Mouse (Mus musculus): ENCODE measurements around the gene Polk. TPM values are rescaled to one million over a fixed set of nuclear protein-coding genes. Genes with fewer than 3 reads are reported as not detected.

The Polk gene
- polyA plus RNA-seq, 1 experiment, result not detected

DNA sequence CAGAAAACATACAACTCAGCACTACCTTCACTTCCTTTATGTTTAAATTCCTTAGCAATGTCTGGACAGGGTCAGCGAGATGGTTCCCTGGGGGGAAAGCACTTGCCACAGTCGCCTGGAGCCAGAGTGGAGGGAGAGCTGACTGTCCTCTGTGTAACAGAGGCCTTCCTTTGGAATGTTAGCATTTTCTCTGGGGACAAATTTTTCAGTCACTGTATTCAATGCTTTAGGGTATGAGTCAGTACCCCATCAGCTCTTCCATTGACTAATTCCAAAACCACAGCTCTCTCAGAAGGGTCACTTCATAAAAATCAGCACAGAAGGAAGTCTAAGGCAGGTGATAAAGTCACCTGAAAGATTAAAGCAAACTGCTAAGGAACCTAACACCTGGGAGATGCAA lies 8.6 kb downstream of the Polk start:
- 90% methylated on average over 2 of the region's 2 CpGs for WGBS
- Histone ChIP-seq H3K4me3 (ENCODE audit: insufficient read depth, low read depth, low read length) (no peak overlapping the region), H3K27ac (ENCODE audit: insufficient read depth, low read depth, low read length) (no peak overlapping the region), H3K4me1 (ENCODE audit: control insufficient read depth, insufficient read depth, low read length) (no peaks in the 10 kb centered on the region)
- TF ChIP-seq CTCF (IDR thresholded peaks at IDR 0.05; ENCODE audit: insufficient read depth, low read depth, low read length) (no peak), POLR2A (IDR thresholded peaks at IDR 0.05; ENCODE audit: insufficient read depth, low read depth, low read length) (no peak)

DNA sequence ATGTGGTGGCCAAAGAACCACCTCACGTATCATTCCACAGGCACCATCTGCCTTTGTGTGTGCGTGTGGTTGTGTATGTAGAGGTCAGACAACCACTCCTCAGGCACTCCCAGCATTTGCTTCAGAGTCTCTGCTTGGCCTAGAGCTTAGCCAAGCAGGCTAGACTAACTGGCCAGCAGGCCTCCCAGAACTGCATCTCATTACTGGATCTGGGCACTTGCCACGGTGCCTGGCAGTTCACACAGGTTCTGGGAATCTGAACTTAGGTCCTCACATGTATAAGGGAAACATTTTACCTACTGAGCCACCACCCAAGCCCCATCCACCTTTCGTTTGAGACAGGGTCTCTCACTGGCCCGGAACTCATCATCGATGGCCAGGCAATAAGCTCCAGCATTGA lies 10.2 kb downstream of the Polk start:
- 80% methylated on average over 6 of the region's 6 CpGs for WGBS
- no peak overlapping the region for H3K4me3 ChIP-seq (ENCODE audit: insufficient read depth, low read depth, low read length)
- no peak overlapping the region for H3K27ac ChIP-seq (ENCODE audit: insufficient read depth, low read depth, low read length)
- TF ChIP-seq CTCF (IDR thresholded peaks at IDR 0.05; ENCODE audit: insufficient read depth, low read depth, low read length) (no peak), POLR2A (IDR thresholded peaks at IDR 0.05; ENCODE audit: insufficient read depth, low read depth, low read length) (no peak)
- H3K4me1 ChIP-seq (ENCODE audit: control insufficient read depth, insufficient read depth, low read length), result no peaks in the 10 kb centered on the region

DNA sequence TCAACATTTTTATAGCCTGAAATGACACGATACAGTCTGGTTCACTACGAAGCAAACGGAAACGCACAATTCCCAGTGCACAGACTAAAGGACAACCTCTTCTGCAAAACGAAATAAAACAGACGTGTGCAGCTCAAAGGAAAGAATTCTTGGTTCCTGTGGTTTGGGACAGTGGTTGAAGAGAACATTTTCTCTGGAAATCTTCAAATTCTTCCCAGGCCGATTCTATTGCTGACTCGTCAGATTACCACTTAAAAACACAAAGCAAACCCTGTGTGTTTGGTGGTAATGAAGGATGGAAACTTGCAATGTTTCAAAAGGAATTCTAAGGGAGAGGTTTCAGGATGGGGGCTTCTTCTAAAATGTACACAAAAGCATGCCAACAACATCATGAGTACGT lies 12.3 kb downstream of the Polk start:
- H3K27ac ChIP-seq (ENCODE audit: insufficient read depth, low read depth, low read length), result no peak overlapping the region
- no peak overlapping the region for H3K4me3 ChIP-seq (ENCODE audit: insufficient read depth, low read depth, low read length)
- 96% methylated on average over 9 of the region's 9 CpGs for WGBS
- no peaks in the 10 kb centered on the region for H3K4me1 ChIP-seq (ENCODE audit: control insufficient read depth, insufficient read depth, low read length)
- TF ChIP-seq POLR2A (IDR thresholded peaks at IDR 0.05; ENCODE audit: insufficient read depth, low read depth, low read length), result no peak
- TF ChIP-seq CTCF (IDR thresholded peaks at IDR 0.05; ENCODE audit: insufficient read depth, low read depth, low read length), result no peak

DNA sequence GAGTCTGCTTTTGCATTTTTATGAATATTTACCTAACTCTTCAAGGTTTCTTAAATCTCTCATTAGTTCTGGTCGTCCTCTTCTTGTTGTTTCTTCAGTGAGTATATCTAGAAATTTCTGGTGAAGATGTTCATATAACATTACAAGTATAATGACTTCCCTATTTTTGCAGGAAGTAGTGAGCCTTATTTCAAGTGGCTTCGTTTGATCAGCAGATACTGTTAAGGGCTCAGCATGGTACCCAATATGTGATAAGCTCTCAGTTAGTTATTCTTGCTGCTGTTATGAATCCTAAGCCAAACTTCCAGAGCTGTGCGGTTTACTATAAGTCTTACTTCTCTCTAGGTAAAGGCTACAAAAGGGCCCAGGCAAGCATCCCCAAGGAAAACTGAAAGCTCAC lies 12.8 kb downstream of the Polk start:
- 96% methylated on average over 3 of the region's 3 CpGs for WGBS
- H3K4me3 ChIP-seq (ENCODE audit: insufficient read depth, low read depth, low read length), result no peak overlapping the region
- TF ChIP-seq POLR2A (IDR thresholded peaks at IDR 0.05; ENCODE audit: insufficient read depth, low read depth, low read length) (no peak), CTCF (IDR thresholded peaks at IDR 0.05; ENCODE audit: insufficient read depth, low read depth, low read length) (no peak)

DNA sequence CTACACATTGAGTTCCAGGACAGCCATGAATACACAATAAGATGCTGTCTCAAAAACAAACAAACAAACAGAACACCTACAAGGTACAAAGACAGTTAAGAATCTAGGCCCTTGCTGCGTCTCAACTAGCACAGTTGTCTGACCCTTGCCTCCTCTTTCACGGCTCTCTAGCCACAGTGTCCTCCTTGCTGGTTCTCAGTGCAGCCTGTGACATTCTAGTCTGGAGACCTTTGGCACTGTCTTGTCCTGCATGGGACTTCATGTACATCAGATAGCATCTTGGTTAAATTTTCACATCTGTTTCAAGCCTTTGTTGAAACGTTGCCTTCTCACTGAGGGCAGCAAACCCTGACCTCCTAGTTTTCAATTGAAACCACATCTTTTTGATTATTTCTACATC lies 13.6 kb downstream of the Polk start:
- Histone ChIP-seq H3K27ac (ENCODE audit: insufficient read depth, low read depth, low read length) (no peak overlapping the region), H3K4me1 (ENCODE audit: control insufficient read depth, insufficient read depth, low read length) (no peaks in the 10 kb centered on the region), H3K4me3 (ENCODE audit: insufficient read depth, low read depth, low read length) (no peak overlapping the region)
- 91% methylated on average over 3 of the region's 3 CpGs for WGBS
- no peak for TF ChIP-seq POLR2A (IDR thresholded peaks at IDR 0.05; ENCODE audit: insufficient read depth, low read depth, low read length)
- no peak for TF ChIP-seq CTCF (IDR thresholded peaks at IDR 0.05; ENCODE audit: insufficient read depth, low read depth, low read length)

More for the DNA sequence above, 12.8 kb downstream of the Polk start:
- no peak overlapping the region for H3K27ac ChIP-seq (ENCODE audit: insufficient read depth, low read depth, low read length)
- no peaks in the 10 kb centered on the region for H3K4me1 ChIP-seq (ENCODE audit: control insufficient read depth, insufficient read depth, low read length)

DNA sequence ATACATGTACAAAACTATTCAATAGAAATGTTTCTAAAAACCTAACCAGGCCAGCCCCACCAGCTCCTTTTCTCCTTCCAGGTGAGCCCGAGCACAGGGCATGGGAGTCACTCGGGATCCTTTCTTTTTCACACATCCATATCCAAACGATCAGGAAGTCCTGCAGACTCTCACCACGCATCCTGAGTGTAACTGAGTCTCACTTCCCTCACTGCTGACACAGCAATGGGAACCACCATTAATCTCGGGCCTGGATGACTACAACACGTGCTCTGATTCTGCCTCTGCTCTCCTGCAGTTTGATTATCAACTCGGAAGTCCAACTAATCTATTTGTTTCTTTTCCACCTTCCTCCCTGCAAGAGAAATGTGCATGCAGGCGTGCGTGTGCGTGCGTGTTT lies 14.5 kb downstream of the Polk start:
- Histone ChIP-seq H3K4me3 (ENCODE audit: insufficient read depth, low read depth, low read length) (no peak overlapping the region), H3K4me1 (ENCODE audit: control insufficient read depth, insufficient read depth, low read length) (no peaks in the 10 kb centered on the region), H3K27ac (ENCODE audit: insufficient read depth, low read depth, low read length) (no peak overlapping the region)
- 95% methylated on average over 11 of the region's 11 CpGs for WGBS
- no peak for TF ChIP-seq CTCF (IDR thresholded peaks at IDR 0.05; ENCODE audit: insufficient read depth, low read depth, low read length)

DNA sequence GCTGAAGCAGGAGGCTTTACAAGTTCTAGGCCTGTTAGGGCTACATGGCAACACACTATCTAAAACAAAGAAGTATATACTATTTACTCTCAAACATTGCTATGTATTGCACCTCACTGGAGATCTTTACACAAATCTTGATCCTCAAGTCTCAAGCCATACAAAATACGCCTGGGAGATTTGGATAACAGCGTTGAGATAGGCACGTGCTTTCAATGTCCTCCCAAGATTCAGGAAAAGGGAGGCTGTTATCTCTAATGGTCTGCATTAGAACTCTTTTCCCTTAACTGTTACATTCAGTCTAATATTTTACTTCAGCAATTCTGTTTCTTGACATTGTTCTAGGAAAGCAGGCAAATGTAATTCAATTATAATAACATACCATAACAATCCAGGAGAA lies 15.4 kb downstream of the Polk start:
- no peak overlapping the region for H3K4me3 ChIP-seq (ENCODE audit: insufficient read depth, low read depth, low read length)
- no peak overlapping the region for H3K27ac ChIP-seq (ENCODE audit: insufficient read depth, low read depth, low read length)
- no peaks in the 10 kb centered on the region for H3K4me1 ChIP-seq (ENCODE audit: control insufficient read depth, insufficient read depth, low read length)
- 98% methylated on average over 3 of the region's 3 CpGs for WGBS
- TF ChIP-seq CTCF (IDR thresholded peaks at IDR 0.05; ENCODE audit: insufficient read depth, low read depth, low read length), result no peak
- no peak for TF ChIP-seq POLR2A (IDR thresholded peaks at IDR 0.05; ENCODE audit: insufficient read depth, low read depth, low read length)

DNA sequence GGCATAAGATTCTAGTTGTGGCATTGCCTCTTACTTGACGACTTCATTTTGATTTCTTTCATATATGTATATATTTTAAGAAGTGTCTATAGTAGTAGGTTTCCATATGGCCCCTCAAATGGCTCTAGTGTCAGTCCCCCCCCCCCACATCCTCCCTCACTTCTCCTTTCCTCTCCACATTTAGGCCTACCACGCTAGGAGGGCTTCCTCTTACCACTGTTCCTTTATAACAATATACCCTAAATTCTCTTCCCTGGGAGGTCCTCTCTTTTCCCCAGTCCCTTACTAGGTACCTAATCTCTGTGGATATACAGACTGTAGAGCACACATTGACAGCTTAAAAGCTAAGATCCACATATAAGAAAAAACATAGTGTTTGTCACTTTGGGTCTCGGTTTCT lies 21.1 kb downstream of the Polk start:
- Histone ChIP-seq H3K27ac (ENCODE audit: insufficient read depth, low read depth, low read length) (no peak overlapping the region), H3K4me1 (ENCODE audit: control insufficient read depth, insufficient read depth, low read length) (0 out of 2 replicates have a peak, but pooled peaks cover under 1% of the 10 kb centered on the region), H3K4me3 (ENCODE audit: insufficient read depth, low read depth, low read length) (no peak overlapping the region)
- no peak for TF ChIP-seq CTCF (IDR thresholded peaks at IDR 0.05; ENCODE audit: insufficient read depth, low read depth, low read length)
- TF ChIP-seq POLR2A (IDR thresholded peaks at IDR 0.05; ENCODE audit: insufficient read depth, low read depth, low read length), result no peak
- 98% methylated on average over 3 of the region's 3 CpGs for WGBS

DNA sequence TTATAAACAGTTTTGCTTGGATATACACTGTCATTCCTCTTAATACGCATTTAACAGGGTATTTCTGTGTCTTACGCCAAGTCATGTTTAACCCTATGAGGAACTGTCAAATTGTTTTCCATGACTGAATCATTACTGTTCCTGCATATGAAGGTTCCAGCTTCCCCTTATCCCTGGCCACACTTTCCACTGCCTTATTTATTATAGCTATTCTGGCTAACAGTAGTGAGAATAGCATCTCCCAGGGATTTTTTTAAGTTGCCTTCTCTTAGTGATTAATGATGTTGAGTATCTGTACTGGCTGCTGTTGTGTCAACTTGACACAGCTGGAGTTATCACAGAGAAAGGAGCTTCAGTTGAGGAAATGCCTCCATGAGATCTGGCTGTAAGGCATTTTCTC lies 25.0 kb downstream of the Polk start:
- WGBS, result 98% methylated on average over 2 of the region's 2 CpGs
- Histone ChIP-seq H3K4me1 (ENCODE audit: control insufficient read depth, insufficient read depth, low read length) (0 out of 2 replicates have a peak, but pooled peaks cover 4% of the 10 kb centered on the region), H3K27ac (ENCODE audit: insufficient read depth, low read depth, low read length) (no peak overlapping the region), H3K4me3 (ENCODE audit: insufficient read depth, low read depth, low read length) (no peak overlapping the region)
- no peak for TF ChIP-seq POLR2A (IDR thresholded peaks at IDR 0.05; ENCODE audit: insufficient read depth, low read depth, low read length)
- TF ChIP-seq CTCF (IDR thresholded peaks at IDR 0.05; ENCODE audit: insufficient read depth, low read depth, low read length), result no peak

DNA sequence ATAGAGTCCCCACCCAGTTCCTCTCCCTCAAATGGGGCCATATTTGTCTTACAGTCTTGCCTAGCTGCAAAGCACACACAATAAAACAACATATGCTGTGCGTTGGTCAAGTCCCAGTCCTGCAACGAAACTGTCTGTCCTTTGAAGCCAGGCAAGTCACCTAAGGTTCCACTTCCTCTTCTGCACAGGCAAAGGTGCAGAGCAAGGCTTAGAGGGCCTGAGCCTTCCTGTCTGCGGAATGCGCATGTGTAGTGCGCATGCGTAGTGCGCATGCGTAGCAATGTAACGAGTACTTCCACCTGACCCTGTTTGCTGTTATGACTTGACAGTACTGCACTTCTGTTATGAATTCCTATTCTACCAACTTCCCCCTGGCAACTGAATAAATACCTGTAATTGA lies 26.1 kb downstream of the Polk start:
- WGBS, result 97% methylated on average over 9 of the region's 9 CpGs
- Histone ChIP-seq H3K4me3 (ENCODE audit: insufficient read depth, low read depth, low read length) (no peak overlapping the region), H3K4me1 (ENCODE audit: control insufficient read depth, insufficient read depth, low read length) (0 out of 2 replicates have a peak, but pooled peaks cover 4% of the 10 kb centered on the region), H3K27ac (ENCODE audit: insufficient read depth, low read depth, low read length) (no peak overlapping the region)
- no peak for TF ChIP-seq CTCF (IDR thresholded peaks at IDR 0.05; ENCODE audit: insufficient read depth, low read depth, low read length)
- TF ChIP-seq POLR2A (IDR thresholded peaks at IDR 0.05; ENCODE audit: insufficient read depth, low read depth, low read length), result no peak
